Mouse (Mus musculus): ENCODE data around the gene Atp6v0b. TPM values are rescaled to one million over a fixed set of nuclear protein-coding genes. Genes with fewer than 3 reads are reported as not detected.

Gene Atp6v0b
- polyA plus RNA-seq, 1 experiment = 232 TPM

DNA sequence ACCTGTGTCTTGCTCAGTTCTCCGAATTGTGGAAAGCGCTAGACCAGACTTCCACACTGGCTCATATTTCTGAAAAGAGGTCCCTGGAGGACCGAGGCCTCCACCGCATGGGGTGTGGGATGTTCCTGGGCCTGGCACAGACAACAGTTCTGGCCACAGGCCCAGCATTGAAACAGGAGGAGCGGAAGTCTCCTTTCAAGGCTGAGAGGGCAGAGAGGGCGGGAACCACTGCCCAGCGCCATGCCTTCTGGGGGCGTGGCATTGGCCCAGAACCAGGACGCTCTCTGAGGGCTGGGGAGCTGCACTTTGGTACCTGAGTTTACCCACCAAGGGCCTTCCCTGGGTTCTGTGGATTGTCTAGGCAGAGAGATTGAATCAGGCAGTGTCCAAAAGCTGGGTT, 21.1 kb downstream of the Atp6v0b start:
- Histone ChIP-seq H3K4me1 (ENCODE audit: control insufficient read depth, insufficient read depth, low read length) (peaks cover 3% of the 10 kb centered on the region; the same call in 1 of the 2 replicates), H3K27ac (ENCODE audit: control insufficient read depth, insufficient read depth, low read depth, low read length) (peak overlapping the region; percentile 56)

DNA sequence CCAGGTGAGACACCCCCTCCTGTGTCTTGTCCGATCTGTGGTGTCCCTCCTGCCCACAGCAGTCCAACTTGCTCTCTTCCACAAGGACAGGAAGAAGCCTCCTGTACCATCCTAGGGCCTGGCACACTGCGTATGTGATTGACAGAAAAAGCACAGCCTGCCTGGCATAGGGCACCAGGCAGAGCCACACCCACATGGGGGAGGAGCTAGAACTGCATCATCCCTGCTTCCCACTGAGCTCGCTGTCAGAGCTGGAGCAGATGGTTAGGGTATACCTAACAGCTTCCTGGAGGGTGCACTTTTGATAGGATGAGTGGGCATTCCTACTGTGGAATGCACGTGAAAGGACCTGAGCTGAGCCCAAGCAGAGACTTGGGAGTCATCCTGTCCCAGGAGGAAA, 24.3 kb downstream of the Atp6v0b start:
- TF ChIP-seq POLR2A (IDR thresholded peaks at IDR 0.05; ENCODE audit: control insufficient read depth, low read depth, low read length) = no peak
- no peak for TF ChIP-seq CTCF (IDR thresholded peaks at IDR 0.05; ENCODE audit: control insufficient read depth, insufficient read depth, insufficient replicate concordance, low read depth, low read length)
- no peak overlapping the region for H3K4me3 ChIP-seq (ENCODE audit: control insufficient read depth, low read depth, low read length)
- H3K4me1 ChIP-seq (ENCODE audit: control insufficient read depth, insufficient read depth, low read length) = peaks cover 3% of the 10 kb centered on the region; the same call in 1 of the 2 replicates
- H3K27ac ChIP-seq (ENCODE audit: control insufficient read depth, insufficient read depth, low read depth, low read length) = no peak overlapping the region
- no peaks in the 10 kb centered on the region for H3K27me3 ChIP-seq (ENCODE audit: control insufficient read depth, insufficient read depth, low read length)
- no peaks in the 10 kb centered on the region for H3K36me3 ChIP-seq (ENCODE audit: control insufficient read depth, insufficient read depth, low read length)

More for the DNA sequence above, 21.1 kb downstream of the Atp6v0b start:
- Histone ChIP-seq H3K36me3 (ENCODE audit: control insufficient read depth, insufficient read depth, low read length) (no peaks in the 10 kb centered on the region), H3K4me3 (ENCODE audit: control insufficient read depth, low read depth, low read length) (no peak overlapping the region), H3K27me3 (ENCODE audit: control insufficient read depth, insufficient read depth, low read length) (no peaks in the 10 kb centered on the region)
- TF ChIP-seq POLR2A (IDR thresholded peaks at IDR 0.05; ENCODE audit: control insufficient read depth, low read depth, low read length) (no peak), CTCF (IDR thresholded peaks at IDR 0.05; ENCODE audit: control insufficient read depth, insufficient read depth, insufficient replicate concordance, low read depth, low read length) (no peak)

DNA sequence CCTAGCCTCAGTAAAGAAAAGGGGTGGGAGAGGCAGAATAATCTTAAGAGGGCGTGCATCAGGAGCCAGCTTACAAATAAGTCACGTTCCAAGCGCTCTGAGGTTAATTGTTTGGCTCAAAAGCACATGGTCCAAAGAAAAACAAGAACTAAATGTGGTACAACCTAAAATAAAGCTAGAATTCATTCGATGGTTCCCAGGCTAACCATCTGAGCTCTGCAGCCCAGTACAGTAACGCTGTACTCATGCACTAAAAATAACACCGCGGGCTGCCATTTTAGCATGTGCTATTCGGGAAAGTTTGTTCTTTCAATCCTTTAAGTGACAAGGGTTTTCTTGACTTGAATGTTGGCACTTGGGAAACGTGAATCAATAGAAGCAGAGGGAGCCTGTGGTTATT, 26.6 kb downstream of the Atp6v0b start:
- Histone ChIP-seq H3K4me3 (ENCODE audit: control insufficient read depth, low read depth, low read length) (no peak overlapping the region), H3K27me3 (ENCODE audit: control insufficient read depth, insufficient read depth, low read length) (no peaks in the 10 kb centered on the region), H3K36me3 (ENCODE audit: control insufficient read depth, insufficient read depth, low read length) (no peaks in the 10 kb centered on the region), H3K4me1 (ENCODE audit: control insufficient read depth, insufficient read depth, low read length) (peaks cover 3% of the 10 kb centered on the region; the same call in 1 of the 2 replicates), H3K27ac (ENCODE audit: control insufficient read depth, insufficient read depth, low read depth, low read length) (no peak overlapping the region)
- TF ChIP-seq POLR2A (IDR thresholded peaks at IDR 0.05; ENCODE audit: control insufficient read depth, low read depth, low read length) (no peak), CTCF (IDR thresholded peaks at IDR 0.05; ENCODE audit: control insufficient read depth, insufficient read depth, insufficient replicate concordance, low read depth, low read length) (no peak)

DNA sequence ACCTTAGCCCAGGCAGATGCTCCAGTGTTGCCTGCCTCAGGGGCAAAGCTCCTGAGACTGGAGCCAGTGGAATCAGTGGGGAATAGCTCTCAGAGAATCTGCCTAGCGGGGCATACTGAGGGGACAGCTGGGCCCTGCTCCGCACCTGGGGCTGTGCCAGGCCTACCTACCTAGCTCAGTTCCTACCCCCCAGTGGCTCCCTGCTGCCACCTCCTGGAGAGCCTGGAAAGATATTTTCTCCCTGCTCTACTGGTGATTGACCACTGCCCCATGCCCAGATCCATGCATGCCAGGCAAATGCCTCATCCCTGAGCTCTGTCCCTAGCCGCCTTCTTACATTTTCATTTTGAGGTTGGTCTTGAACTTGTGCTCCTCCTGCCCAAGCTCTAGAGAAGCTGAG, 28.3 kb downstream of the Atp6v0b start:
- Histone ChIP-seq H3K4me3 (ENCODE audit: control insufficient read depth, low read depth, low read length) (no peak overlapping the region), H3K4me1 (ENCODE audit: control insufficient read depth, insufficient read depth, low read length) (no peaks in the 10 kb centered on the region), H3K27ac (ENCODE audit: control insufficient read depth, insufficient read depth, low read depth, low read length) (no peak overlapping the region), H3K36me3 (ENCODE audit: control insufficient read depth, insufficient read depth, low read length) (no peaks in the 10 kb centered on the region), H3K27me3 (ENCODE audit: control insufficient read depth, insufficient read depth, low read length) (no peaks in the 10 kb centered on the region)
- TF ChIP-seq CTCF (IDR thresholded peaks at IDR 0.05; ENCODE audit: control insufficient read depth, insufficient read depth, insufficient replicate concordance, low read depth, low read length) (peak; percentile 40; the same call in 1 of the 2 replicates), POLR2A (IDR thresholded peaks at IDR 0.05; ENCODE audit: control insufficient read depth, low read depth, low read length) (no peak)

DNA sequence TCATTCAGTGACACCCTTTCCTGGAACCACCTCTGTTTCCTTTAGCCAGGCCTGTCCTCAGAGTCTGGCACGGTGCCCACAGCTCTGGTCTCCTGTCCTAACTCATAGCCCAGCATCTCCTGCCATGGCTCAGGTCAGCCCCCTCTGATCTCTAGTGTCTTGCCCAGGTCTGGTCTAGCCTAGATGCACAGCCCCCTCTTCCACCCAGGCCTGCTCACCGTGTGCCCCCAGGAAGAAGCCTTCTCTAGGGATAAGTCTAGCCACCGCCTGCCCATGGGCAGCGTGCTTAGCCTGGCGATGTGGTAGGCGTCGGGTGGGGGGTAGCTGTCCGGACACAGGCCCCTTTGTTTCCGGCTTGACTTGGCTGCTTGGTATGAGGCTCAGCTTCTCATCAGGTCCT, 32.0 kb downstream of the Atp6v0b start:
- Histone ChIP-seq H3K4me1 (ENCODE audit: control insufficient read depth, insufficient read depth, low read length) (no peaks in the 10 kb centered on the region), H3K27me3 (ENCODE audit: control insufficient read depth, insufficient read depth, low read length) (no peaks in the 10 kb centered on the region), H3K36me3 (ENCODE audit: control insufficient read depth, insufficient read depth, low read length) (no peaks in the 10 kb centered on the region), H3K4me3 (ENCODE audit: control insufficient read depth, low read depth, low read length) (no peak overlapping the region), H3K27ac (ENCODE audit: control insufficient read depth, insufficient read depth, low read depth, low read length) (no peak overlapping the region)
- TF ChIP-seq CTCF (IDR thresholded peaks at IDR 0.05; ENCODE audit: control insufficient read depth, insufficient read depth, insufficient replicate concordance, low read depth, low read length) (no peak), POLR2A (IDR thresholded peaks at IDR 0.05; ENCODE audit: control insufficient read depth, low read depth, low read length) (no peak)

DNA sequence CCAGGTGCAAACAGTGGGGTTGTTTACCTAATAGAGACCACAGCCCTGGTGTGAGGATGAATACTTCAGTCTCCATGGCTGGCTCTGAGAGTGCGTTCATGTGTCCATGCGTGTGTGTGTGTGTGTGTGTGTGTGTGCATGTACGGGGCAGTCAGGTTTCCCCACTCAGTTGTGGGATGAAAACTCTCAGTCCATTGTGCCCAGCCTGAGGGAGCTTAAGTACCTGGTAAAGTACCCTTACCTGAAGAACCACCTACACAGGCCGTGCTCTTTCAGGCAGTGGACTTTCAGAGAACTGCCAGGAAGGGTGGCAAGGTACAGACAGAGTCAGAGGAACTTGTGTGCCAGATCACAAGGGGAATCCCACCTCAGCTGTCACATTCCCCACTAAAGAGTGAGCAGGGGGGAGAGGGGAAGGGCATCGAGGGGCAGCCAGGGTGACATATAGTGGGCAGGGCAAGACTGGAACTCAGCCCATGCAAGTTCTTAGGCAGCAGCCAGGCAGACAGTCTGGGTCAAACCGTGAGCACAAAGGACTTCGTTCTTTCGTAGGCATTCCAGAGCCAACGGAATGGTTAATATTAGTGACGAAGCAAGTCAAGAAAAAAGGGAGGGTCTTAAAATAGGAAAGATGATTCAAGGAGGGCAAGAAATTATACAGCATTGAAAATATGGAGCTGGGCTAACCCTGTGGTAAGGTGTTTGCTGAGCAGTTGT, 34.8 kb downstream of the Atp6v0b start:
- Histone ChIP-seq H3K27ac (ENCODE audit: control insufficient read depth, insufficient read depth, low read depth, low read length) (no peak overlapping the region), H3K4me3 (ENCODE audit: control insufficient read depth, low read depth, low read length) (no peak overlapping the region), H3K27me3 (ENCODE audit: control insufficient read depth, insufficient read depth, low read length) (no peaks in the 10 kb centered on the region), H3K36me3 (ENCODE audit: control insufficient read depth, insufficient read depth, low read length) (no peaks in the 10 kb centered on the region), H3K4me1 (ENCODE audit: control insufficient read depth, insufficient read depth, low read length) (no peaks in the 10 kb centered on the region)
- no peak for TF ChIP-seq CTCF (IDR thresholded peaks at IDR 0.05; ENCODE audit: control insufficient read depth, insufficient read depth, insufficient replicate concordance, low read depth, low read length)
- TF ChIP-seq POLR2A (IDR thresholded peaks at IDR 0.05; ENCODE audit: control insufficient read depth, low read depth, low read length) = no peak

DNA sequence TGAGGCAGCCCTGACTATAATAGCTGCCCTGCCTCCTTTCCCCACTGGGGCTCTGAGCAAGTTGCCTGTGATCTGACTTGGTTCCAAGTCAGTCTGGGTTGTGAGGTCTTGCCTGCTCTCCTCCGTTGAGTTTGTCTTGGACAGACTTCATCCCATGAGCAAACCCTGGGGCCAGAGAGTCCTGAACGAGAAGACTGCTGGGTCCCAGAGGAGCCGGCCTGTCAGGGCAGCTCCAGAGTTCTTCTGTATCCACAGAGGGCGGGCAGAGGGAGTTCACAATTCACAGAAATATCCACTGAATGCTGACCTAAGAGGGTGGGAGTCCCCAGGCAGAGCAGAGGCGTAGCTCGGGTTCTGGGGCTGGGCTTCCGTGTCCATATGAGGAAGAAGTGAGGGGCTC, 36.3 kb downstream of the Atp6v0b start:
- H3K27ac ChIP-seq (ENCODE audit: control insufficient read depth, insufficient read depth, low read depth, low read length) = no peak overlapping the region
- no peaks in the 10 kb centered on the region for H3K27me3 ChIP-seq (ENCODE audit: control insufficient read depth, insufficient read depth, low read length)
- H3K4me3 ChIP-seq (ENCODE audit: control insufficient read depth, low read depth, low read length) = no peak overlapping the region
- no peaks in the 10 kb centered on the region for H3K36me3 ChIP-seq (ENCODE audit: control insufficient read depth, insufficient read depth, low read length)
- no peaks in the 10 kb centered on the region for H3K4me1 ChIP-seq (ENCODE audit: control insufficient read depth, insufficient read depth, low read length)
- no peak for TF ChIP-seq POLR2A (IDR thresholded peaks at IDR 0.05; ENCODE audit: control insufficient read depth, low read depth, low read length)
- no peak for TF ChIP-seq CTCF (IDR thresholded peaks at IDR 0.05; ENCODE audit: control insufficient read depth, insufficient read depth, insufficient replicate concordance, low read depth, low read length)
